Mouse (Mus musculus) urinary bladder, adult 2 months (tissue): ENCODE data around the gene Coq10b. TPM values are rescaled to one million over a fixed set of nuclear protein-coding genes. Genes with fewer than 3 reads are reported as not detected.

Experiments used
- DNase-seq: peaks from one replicate; pipeline ENCODE4 v3.0.0; 2022; ENCODE audit warnings: low spot score
- polyA plus RNA-seq: library from polyadenylated mRNA; depleted of rRNA; stranded (reverse); fragments of >200 nt; gene quantifications from 2 replicates; pipeline ENCODE4 v1.2.3, GENCODE M21; 2012; rRNA removed

The Coq10b gene
- polyA plus RNA-seq, 1 experiment: 78.4 TPM

- no peak for DNase-seq
These were observed 54.5 kb downstream of the Coq10b start for GRCm38 (mm10) chr1:55106919-55107585.

- DNase-seq: no peak
These were observed 55.1 kb downstream of the Coq10b start for GRCm38 (mm10) chr1:55107644-55108043.

GRCm38 (mm10) chr1:55108473-55108872 lies 55.9 kb downstream of the Coq10b start:
- no peak for DNase-seq

GRCm38 (mm10) chr1:55109066-55109766 lies 56.6 kb downstream of the Coq10b start:
- no peak for DNase-seq

Other genes starting within 250 kb of the Coq10b start
- gene Ankrd44, start 126.4 kb upstream of the Coq10b start, polyA plus RNA-seq: 28.1 and 30.7 TPM in 2 replicates
- gene Sf3b1, start 25.3 kb upstream of the Coq10b start, polyA plus RNA-seq: 156 and 180 TPM in 2 replicates
- gene Hspe1, start 35.4 kb downstream of the Coq10b start, polyA plus RNA-seq: 149 and 170 TPM in 2 replicates
- 81.3 and 84.3 TPM in 2 replicates for gene Hspd1, start 35.5 kb downstream of the Coq10b start, polyA plus RNA-seq
- 47.7 and 50.7 TPM in 2 replicates for gene Mob4, start 78.5 kb downstream of the Coq10b start, polyA plus RNA-seq
- gene Rftn2, start 174.0 kb downstream of the Coq10b start, polyA plus RNA-seq: 7.1 and 8.7 TPM in 2 replicates
- gene Mars2, start 184.4 kb downstream of the Coq10b start, polyA plus RNA-seq: 1.6 and 1.9 TPM in 2 replicates